Mouse (Mus musculus) left cerebral cortex, adult 9 months (tissue): Measurements from ENCODE around the gene Dpt.
A peak's percentile ranks its signal among the peaks of the same experiment; 100 is the strongest.
"Not testable (repeated sequence)": the region's sequence is repeated elsewhere in the genome, so short reads cannot be mapped to it uniquely, and the experiment has no call there.

Experiments
- DNase-seq, 2 experiments: peaks; one replicate each; pipeline ENCODE4 v3.0.0; 2022; ENCODE audit warnings: low spot score in 2 of 2

The Dpt gene

GRCm38 (mm10) chr1:164796471-164796870 is at the start of gene Dpt:
TSS of gene Dpt (plus strand) at chr1:164796644.
- DNase-seq: no peak

DNA sequence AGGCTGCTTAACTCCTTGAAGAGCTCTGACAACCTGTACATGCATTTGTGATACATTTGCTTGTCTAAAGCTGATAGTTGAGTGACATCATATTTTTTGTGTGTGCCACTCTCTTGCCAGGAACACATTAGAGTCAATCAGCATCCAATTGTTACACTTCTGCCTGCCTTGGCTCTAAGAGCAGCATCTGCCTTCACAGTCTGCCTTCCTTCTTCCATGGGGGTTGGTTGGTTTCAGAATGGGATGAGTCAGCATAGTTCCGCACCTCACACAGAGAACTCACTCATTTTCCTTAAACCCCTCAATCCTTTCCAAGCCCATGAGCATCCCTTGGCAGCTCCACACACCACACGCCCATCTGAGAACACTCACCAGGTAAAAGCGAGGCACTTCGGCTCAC is 42.7 kb upstream of the Dpt start:
- DNase-seq: peak in 1 of 2 experiments; percentile 25

- DNase-seq: peak; percentile 15 to 45
Measured at GRCm38 (mm10) chr1:164755671-164756070, 40.8 kb upstream of the Dpt start.

DNA sequence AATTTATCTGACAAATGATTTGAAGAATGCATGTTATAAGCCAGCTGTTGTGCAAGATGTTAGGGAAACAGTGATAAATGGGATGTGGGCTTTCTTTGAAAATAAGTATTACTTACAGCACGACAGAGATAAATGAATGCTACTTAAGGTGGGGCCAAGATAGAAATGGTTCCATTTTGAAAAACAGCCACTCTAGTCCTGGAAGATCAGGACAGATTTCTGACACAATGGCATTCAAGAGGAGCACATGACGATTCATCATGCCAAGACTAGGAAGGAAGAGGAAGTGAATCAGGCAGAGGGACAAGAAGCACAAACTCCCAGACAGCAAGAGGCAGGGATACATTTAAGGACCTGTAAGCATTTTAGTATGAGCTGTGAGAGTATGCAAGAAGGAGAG is 39.5 kb upstream of the Dpt start:
- DNase-seq: no peak

GRCm38 (mm10) chr1:164758401-164758800 is 38.0 kb upstream of the Dpt start:
- DNase-seq: peak in 1 of 2 experiments; percentile 21

- no peak for DNase-seq
Measured at GRCm38 (mm10) chr1:164762276-164762675, 34.2 kb upstream of the Dpt start.

DNA sequence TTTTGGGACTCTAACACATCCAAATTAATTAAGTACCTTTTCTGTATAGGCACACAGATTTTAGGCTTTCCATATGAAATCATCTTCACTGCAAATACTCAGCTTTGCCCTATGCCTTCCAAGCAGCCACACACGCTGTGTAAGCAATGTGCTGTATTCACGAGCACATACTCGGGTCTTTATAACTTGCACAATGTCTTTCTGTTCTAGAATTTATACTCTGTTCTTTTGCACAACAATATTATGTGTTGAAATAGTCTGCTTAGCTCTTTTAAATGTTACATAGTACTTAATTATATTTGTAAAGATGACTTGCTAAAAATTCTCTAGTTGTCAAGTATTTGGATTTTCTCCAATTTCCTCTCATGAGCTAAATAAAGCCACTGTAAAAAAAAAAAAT is 29.8 kb upstream of the Dpt start:
- no peak for DNase-seq

DNA sequence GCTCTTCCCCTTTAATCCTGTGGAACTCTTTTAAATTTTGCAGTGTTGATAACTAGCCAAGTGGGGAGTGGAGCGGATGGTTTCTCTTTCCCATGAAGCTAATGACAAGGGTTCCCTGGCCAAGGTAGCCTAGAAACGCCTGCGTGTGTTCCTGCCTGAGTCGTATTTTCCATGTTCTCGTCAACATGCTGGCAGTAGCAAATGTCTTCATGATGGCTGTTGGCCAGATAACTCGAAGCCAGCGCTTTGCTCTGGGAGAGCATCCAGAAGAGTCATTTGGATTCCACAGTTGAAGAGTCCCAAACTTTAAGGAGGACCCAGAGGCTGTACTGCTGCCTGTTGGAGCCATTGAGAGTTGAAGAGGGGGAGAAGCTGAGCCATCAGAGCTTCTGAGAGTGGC is 25.8 kb upstream of the Dpt start:
- peak in 1 of 2 experiments; percentile 75 for DNase-seq

DNA sequence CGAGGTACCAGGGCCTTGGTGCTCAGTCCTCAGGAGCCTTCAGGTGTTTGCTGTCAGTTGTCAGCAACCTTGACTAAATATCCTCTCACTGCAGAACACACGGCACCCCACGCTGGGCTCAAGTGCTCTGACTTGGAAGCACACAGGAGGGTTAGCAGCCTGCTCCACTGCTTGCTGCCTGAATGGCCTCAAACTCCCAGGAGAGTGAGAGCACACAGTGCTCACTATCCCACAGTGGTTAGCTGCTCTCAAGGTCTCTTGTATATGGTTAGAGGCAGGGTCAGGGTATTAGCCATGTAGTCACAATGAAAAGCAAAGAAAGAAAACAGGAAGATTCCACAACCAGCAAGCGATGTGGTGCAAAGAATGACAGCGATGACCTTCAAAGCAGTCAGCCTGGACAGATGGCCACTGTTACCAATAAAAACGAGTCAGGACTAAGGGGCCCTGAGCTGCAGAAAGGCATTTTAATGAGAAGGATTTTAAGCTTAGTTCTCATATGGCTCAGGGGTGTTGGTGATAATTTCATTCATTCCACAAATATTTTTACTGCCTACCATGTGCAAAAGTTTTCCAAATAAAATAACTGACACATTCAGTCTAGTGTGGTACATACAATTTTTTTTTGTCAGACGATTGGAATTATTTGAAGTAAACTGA is 15.5 kb upstream of the Dpt start:
- peak in 1 of 2 experiments; percentile 14 for DNase-seq

- no peak for DNase-seq
Measured at GRCm38 (mm10) chr1:164786165-164786564, 10.3 kb upstream of the Dpt start.

DNA sequence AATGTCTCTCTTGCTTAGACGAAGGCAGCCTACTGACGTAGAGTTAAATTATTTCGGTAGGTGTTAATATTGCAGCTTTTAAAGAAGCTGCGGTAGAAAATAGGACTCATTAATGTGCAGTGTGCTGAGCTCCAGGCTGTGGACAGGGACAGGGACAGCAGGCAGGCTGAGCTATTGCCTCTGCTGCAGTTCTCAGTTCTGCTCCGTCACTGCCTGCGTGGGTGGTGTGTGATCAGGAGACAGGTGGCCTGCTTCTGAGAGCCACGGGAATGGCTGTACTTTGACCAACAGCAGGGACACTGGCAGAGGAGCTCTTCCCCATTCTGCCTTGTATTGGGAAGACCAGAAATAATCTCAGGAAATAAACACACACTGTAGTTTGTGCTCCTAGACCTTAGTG is 8.7 kb upstream of the Dpt start:
- peak; percentile 78 to 91 for DNase-seq

DNA sequence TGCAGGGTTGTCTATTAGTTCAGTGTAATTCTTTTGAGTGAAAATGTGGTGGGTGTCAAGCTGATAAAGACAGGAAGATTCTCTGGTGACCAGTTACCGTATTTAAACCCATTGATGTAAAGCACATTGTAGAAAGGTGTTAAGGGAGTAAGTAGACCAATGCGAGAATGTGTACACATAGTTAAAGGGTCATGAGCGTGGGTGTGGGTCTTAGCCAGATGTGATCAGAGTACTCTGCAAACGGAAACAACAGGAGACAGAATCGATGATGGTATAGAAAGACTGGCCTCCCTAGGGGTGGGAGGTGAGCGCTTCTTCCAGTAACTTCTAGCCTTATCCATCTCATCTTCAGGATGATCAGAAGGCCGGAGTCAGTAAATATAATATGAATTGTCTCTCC is 8.2 kb upstream of the Dpt start:
- no peak for DNase-seq

- not testable (repeated sequence) for DNase-seq
Measured at GRCm38 (mm10) chr1:164790296-164790695, 6.1 kb upstream of the Dpt start.

DNA sequence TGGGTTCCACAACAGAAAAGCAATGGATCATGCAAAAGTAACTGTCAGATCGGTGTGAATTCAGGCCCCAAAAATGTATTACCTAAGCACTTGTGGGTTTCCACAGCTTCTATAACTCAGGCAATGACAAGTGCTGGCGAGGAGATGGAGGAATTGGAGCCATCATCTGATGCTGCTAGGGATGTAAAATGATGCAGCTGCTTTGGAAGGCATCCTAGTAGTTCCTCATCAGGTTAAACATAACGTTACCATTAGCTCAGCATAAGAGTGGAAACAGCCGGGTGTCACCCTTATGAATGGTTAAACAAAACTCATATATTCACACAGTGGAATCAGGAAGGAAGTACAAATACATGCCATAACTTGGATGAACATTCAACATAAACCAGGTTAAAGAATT is 3.4 kb upstream of the Dpt start:
- no peak for DNase-seq

DNA sequence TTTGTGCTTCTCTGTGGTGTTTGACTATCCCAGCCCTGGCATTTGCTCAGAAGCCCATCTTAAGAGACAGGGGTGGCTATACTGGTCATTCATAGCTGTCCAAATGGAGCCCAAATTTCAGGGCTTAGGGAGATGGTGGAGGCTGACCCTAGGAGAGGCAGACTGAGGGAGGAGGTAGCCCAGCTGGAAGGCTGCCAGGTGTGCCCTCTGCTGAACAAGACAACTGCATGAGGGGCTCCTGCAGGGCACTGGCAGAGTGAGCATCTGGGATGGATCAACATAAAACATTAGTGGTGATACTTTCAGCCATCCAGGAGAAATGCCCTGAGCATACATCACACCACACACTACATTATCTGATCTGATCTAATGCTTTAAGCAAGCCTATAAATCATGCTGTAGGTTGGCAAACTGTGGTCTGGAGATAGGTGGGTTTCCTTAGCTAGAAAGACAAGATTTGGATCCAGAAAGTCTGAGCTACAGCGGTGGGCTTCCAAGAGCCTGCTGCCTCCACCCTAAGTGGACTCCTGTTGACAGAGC is 1.4 kb downstream of the Dpt start:
- no peak for DNase-seq

DNA sequence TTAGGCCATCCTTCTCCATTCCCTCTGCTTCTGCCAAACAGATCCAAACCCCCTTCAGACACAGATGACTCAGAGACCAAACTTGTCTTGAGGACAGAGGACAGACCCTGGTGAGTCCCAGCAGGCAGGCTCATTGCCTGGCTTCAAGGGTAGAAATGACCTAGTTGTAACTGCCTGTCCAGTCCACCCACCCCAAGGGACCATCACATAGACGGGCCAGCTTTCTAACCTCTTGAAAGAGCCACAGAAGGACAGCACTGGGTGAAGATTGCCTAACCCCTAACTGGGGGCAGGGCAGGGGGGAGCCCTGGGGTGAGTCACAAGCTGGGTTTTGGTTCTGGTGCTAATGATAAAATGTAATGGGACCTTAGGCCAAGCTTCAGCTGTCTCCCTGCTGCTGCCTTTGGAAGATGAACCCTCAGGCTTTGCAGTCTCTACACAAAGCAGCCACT is 2.1 kb downstream of the Dpt start:
- no peak for DNase-seq

DNA sequence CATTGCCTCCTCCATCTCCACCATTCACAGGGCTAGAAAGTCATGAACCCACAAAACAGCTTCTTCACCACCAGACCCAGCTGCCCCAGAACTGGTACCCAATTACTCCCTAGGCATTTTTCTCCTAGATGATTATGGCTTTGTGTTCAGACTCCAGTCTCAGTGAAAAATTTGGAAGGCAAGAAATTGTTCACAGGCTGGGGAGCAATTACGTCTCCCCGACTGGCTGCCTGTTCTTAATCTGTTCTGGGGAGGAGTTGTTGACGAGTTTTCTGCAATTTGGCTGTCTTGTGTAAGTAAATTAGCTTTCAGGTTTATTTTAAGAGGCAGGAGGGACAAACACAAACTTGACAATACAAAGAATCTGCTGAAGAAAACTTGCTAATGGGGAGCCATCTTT is 2.7 kb downstream of the Dpt start:
- DNase-seq: peak in 1 of 2 experiments; percentile 33

DNA sequence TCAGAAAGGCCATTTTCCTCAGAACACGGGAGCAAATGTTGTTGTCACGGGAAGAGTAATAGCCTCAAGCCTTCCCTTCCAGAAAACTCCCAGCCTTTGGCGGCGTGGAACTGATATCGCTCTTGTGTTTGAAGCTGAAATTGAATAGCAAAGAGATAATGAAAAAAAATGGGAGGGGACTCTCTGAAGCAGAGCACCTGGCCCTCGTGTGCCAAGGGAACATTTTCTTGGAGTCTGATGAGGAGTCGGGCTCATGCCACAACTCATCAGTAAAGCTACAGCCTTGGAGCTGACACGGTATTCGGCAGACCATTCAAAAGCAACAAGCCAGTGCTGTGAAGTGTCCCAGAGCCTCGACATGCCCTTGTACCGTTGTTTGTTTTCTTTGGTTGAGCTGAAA is 7.8 kb downstream of the Dpt start:
- no peak for DNase-seq

DNA sequence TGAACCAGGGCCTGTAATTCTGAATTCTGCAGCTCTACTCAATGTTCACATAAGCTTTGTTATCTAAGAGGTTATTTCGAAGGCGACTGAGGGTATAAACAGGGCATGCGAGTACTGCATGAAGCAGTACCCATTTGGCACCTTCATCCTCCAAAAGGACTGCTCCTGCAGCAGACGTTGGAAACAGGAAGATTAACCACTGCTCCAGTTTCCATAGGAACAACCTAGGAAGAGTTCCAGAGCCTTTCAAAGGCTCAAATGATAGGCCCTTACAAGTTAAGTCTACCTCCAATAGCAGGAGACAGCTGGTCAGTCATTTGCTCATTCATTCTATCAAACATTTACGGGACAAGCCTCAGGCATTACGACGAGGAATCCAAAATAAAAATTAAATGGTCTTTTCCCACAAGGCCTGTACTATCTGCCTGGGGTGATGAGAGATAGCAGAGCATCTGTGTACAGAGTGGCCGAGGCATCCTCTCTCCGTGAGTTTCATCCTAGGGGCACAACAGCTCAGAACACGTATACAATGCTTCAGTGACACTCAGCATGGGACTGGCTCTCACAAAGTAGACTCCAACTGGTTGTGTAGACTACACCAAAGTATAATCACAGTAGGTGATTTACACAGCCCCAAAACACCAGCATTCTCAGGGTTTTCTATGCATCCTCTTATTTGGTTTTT is 8.4 kb downstream of the Dpt start:
- no peak for DNase-seq

- DNase-seq: no peak
Measured at GRCm38 (mm10) chr1:164809371-164809770, 12.9 kb downstream of the Dpt start.

DNA sequence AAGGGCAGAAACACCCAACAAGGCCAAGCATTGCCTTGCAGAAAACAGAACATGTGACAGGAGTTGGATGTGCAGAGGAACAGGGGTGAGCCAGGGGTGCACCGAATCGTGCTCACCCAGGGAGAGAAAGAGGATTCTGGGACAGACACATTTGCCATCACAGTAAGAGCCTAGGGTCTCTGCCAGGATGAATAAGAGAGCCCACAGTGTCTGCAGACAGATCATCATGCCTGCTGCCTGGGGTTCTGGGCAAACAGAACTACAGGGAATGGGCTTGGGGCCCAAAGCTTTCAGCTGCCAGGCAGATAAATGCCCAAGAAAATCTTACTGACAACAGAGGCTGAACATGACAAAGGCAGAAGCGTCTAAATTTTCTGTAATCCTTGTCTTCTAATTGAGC is 14.9 kb downstream of the Dpt start:
- DNase-seq: no peak

DNA sequence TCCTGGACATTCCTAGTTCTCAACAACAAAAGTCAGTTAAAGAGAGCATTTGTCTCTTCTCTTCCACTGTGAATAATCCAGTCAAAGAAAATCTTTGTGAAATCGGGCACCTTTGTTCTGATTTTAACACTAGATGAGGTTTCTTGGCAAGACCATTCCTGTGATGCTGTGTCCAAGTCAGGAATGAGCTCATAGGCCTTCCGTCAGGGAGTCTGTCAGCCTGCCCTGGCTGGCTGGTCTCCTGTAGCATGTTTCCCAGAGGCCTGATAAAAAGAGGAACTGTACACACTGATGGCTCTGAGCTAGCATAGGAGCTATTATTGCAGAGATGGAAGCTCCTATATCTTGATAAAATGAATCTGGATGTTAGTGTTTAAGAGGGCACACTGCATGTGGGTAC is 17.8 kb downstream of the Dpt start:
- no peak for DNase-seq

- DNase-seq: no peak
Measured at GRCm38 (mm10) chr1:164815330-164815729, 18.9 kb downstream of the Dpt start.
